Mouse (Mus musculus) stomach, embryonic 14.5 days (tissue): ENCODE measurements at regions not wholly inside any gene's neighbourhood (a gene's known extent, or its start where the extent isn't known, plus 50 kb on each side); places are given as distances from the start of the nearest gene placed in this dataset.

Source experiments
- ATAC-seq: fragments of 200-750 bp; cut with Nextera tagmentation; 2 replicates; pipeline ENCODE4 v1.8.0; 2017; ENCODE audit warnings: low read depth, moderate TSS enrichment; ENCODE audit not compliant: insufficient number of reproducible peaks, insufficient read depth, low FRiP score
- H3K27ac ChIP-seq: fragments of 300-500 bp; sonication (generic); 2 replicates; pipeline ENCODE4 v1.5.1; 2014; ENCODE audit warnings: mild to moderate bottlenecking, low read length, moderate library complexity, mixed read lengths
- H3K27me3 ChIP-seq: fragments of 300-500 bp; sonication (generic); 2 replicates; pipeline ENCODE4 v1.6.1; 2014; ENCODE audit warnings: low read length, control low read depth, mixed read lengths; ENCODE audit not compliant: control insufficient read depth, insufficient read depth
- H3K36me3 ChIP-seq: fragments of 300-500 bp; sonication (generic); 2 replicates; pipeline ENCODE4 v1.6.1; 2014; ENCODE audit warnings: mild to moderate bottlenecking, control low read depth, low read length, moderate library complexity, mixed read lengths; ENCODE audit not compliant: control insufficient read depth, insufficient read depth
- H3K4me1 ChIP-seq: fragments of 300-500 bp; sonication (generic); 2 replicates; pipeline ENCODE4 v1.6.1; 2014; ENCODE audit warnings: low read length, control low read depth, mixed read lengths; ENCODE audit not compliant: control insufficient read depth, insufficient read depth
- H3K4me2 ChIP-seq: fragments of 300-500 bp; sonication (generic); replicated peaks from 2 replicates; pipeline ENCODE4 v1.6.1; 2014; ENCODE audit warnings: low read depth, low read length, control low read depth
- H3K4me3 ChIP-seq: fragments of 300-500 bp; sonication (generic); 2 replicates; pipeline ENCODE4 v1.5.1; 2014; ENCODE audit warnings: low read depth, low read length, control low read depth
- H3K9ac ChIP-seq: fragments of 300-500 bp; sonication (generic); replicated peaks from 2 replicates; pipeline ENCODE4 v1.6.1; 2014; ENCODE audit warnings: low read depth, mild to moderate bottlenecking, control low read depth, low read length, moderate library complexity, mixed read lengths
- H3K9me3 ChIP-seq: fragments of 300-500 bp; sonication (generic); 2 replicates; pipeline ENCODE4 v1.6.1; 2016; ENCODE audit warnings: low read depth, low read length, control low read depth; ENCODE audit not compliant: control insufficient read depth
- WGBS: fragments of 180-500 bp; shearing (Covaris S2); extraction: QIAGEN DNeasy Blood & Tissue Kit; methylation state at CpG from one replicate; pipeline ENCODE4 v1.1.7; 2014; 5-methylcytosine and 5-hydroxymethylcytosine counted together

DNA sequence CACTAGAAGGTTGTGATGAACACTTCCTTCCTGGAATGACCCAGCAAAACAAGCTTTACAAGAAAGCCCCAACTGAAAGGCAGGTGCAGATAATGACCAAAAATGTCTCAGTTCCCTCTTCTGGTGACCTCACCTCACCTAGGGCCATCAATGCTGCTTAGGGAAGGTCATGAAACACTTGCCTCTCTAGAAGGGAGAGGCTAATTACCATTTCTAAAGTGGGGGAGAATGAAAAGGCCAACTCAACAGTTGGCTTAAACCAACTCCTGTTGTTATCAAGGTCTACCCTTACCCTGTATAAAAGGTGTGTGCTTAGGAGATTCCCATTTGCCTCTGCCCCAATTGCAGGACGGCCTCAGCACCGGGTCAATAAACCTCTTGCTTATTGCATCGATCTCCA, 1156.7 kb downstream of the Mrps31 start:
- Histone ChIP-seq H3K4me3 (no peak overlapping the region), H3K27ac (no peak overlapping the region), H3K4me2 (no peak overlapping the region), H3K9me3 (no peaks in the 10 kb centered on the region), H3K9ac (no peak overlapping the region), H3K27me3 (no peaks in the 10 kb centered on the region), H3K4me1 (no peaks in the 10 kb centered on the region), H3K36me3 (no peaks in the 10 kb centered on the region)
- ATAC-seq: no peak
- 95% methylated on average over 3 of the region's 3 CpGs for WGBS

GRCm38 (mm10) chr8:23571338-23571737, 1154.3 kb downstream of the Adam3 start:
- Histone ChIP-seq H3K4me1 (no peaks in the 10 kb centered on the region), H3K9ac (no peak overlapping the region), H3K9me3 (no peaks in the 10 kb centered on the region), H3K36me3 (no peaks in the 10 kb centered on the region), H3K27me3 (no peaks in the 10 kb centered on the region), H3K27ac (no peak overlapping the region), H3K4me3 (no peak overlapping the region), H3K4me2 (no peak overlapping the region)
- ATAC-seq: no peak
- WGBS: 97% methylated on average over 1 of the region's 1 CpGs

- no peak overlapping the region for H3K27ac ChIP-seq
- no peaks in the 10 kb centered on the region for H3K9me3 ChIP-seq
- H3K4me1 ChIP-seq: no peaks in the 10 kb centered on the region
- H3K9ac ChIP-seq: no peak overlapping the region
- no peak overlapping the region for H3K4me3 ChIP-seq
- H3K4me2 ChIP-seq: no peak overlapping the region
- no peaks in the 10 kb centered on the region for H3K27me3 ChIP-seq
- ATAC-seq: no peak
- WGBS: 84% methylated on average over 4 of the region's 4 CpGs
- no peaks in the 10 kb centered on the region for H3K36me3 ChIP-seq
Observed at GRCm38 (mm10) chr8:23580106-23580505, 1145.5 kb downstream of the Adam3 start.

DNA sequence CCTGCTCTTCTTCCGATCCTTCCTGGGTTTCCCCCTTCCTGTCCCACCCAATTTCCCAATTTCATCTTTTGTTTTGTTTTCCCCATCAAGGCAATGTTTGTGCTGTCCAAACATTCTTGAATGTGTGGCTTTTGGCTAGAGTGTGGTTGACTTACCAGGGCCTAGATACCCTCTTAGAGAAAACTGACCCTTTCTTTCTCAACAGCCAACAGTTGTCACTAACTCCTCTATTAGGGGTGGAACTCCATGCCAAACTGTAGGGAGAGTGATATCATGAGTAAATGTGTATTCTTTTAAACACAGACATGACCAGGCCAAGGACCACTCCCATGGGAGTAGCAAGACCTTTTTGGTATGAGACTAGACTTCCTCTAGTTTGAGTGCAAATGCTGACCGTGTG, 1145.0 kb downstream of the Adam3 start:
- H3K27me3 ChIP-seq: no peaks in the 10 kb centered on the region
- no peak overlapping the region for H3K4me2 ChIP-seq
- 76% methylated on average over 2 of the region's 2 CpGs for WGBS
- H3K4me3 ChIP-seq: no peak overlapping the region
- ATAC-seq: no peak
- no peak overlapping the region for H3K9ac ChIP-seq
- H3K4me1 ChIP-seq: no peaks in the 10 kb centered on the region
- H3K9me3 ChIP-seq: no peaks in the 10 kb centered on the region
- no peak overlapping the region for H3K27ac ChIP-seq
- no peaks in the 10 kb centered on the region for H3K36me3 ChIP-seq
